Mouse (Mus musculus) ES-E14 (cell line): ENCODE measurements around the gene Vps26a. TPM values are rescaled to one million over a fixed set of nuclear protein-coding genes. Genes with fewer than 3 reads are reported as not detected.

Source experiments
- DNase-seq: peaks from one replicate; pipeline ENCODE4 v3.0.0-alpha.2; 2013; ENCODE audit warnings: low read depth, low spot score
- H3K27ac ChIP-seq: 2 replicates; pipeline ENCODE4 v1.5.1; 2012; ENCODE audit warnings: low read depth, mild to moderate bottlenecking, low read length, moderate library complexity, mixed read lengths; ENCODE audit not compliant: poor library complexity, insufficient read depth, severe bottlenecking
- H3K36me3 ChIP-seq: 2 replicates; pipeline ENCODE4 v1.6.1; 2012; ENCODE audit warnings: mild to moderate bottlenecking, low read length, moderate library complexity, mixed read lengths; ENCODE audit not compliant: control insufficient read depth, poor library complexity, insufficient read depth, severe bottlenecking
- H3K4me1 ChIP-seq, 2 experiments: fragments of 150-350 bp in 1 of 2; sonication (generic) in 1 of 2; 2 replicates each; pipeline ENCODE4 v1.6.1; 2012; ENCODE audit warnings: low read length in 2 of 2, mild to moderate bottlenecking in 1 of 2, mixed read lengths in 1 of 2; ENCODE audit not compliant: control insufficient read depth in 2 of 2, insufficient read depth in 2 of 2, poor library complexity in 1 of 2
- H3K4me3 ChIP-seq, 2 experiments: fragments of 150-350 bp in 1 of 2; sonication (generic) in 1 of 2; 2 replicates each; pipeline ENCODE4 v1.5.1; 2012; ENCODE audit warnings: low read length in 2 of 2, low read depth in 1 of 2, mild to moderate bottlenecking in 1 of 2, mixed read lengths in 1 of 2; ENCODE audit not compliant: insufficient read depth in 1 of 2, poor library complexity in 1 of 2, severe bottlenecking in 1 of 2
- H3K9ac ChIP-seq: 2 replicates; pipeline ENCODE4 v1.6.1; 2012; ENCODE audit warnings: low read depth, mild to moderate bottlenecking, low read length, mixed read lengths; ENCODE audit not compliant: poor library complexity, insufficient read depth, severe bottlenecking
- H3K9me3 ChIP-seq: fragments of 150-350 bp; sonication (generic); 2 replicates; pipeline ENCODE4 v1.6.1; 2012; ENCODE audit warnings: low read depth, mild to moderate bottlenecking, low read length; ENCODE audit not compliant: control insufficient read depth, insufficient read depth
- CHD2 ChIP-seq: IDR thresholded peaks from 2 replicates; pipeline ENCODE4 v1.6.1; 2014; ENCODE audit warnings: mild to moderate bottlenecking, low read depth, low read length, inconsistent platforms
- HCFC1 ChIP-seq: IDR thresholded peaks from 2 replicates; pipeline ENCODE4 v1.6.1; 2012; ENCODE audit warnings: low read length, inconsistent platforms, borderline replicate concordance; ENCODE audit not compliant: insufficient read depth
- MAFK ChIP-seq: IDR thresholded peaks from 2 replicates; pipeline ENCODE4 v1.6.1; 2014; ENCODE audit warnings: mild to moderate bottlenecking, low read depth, low read length, inconsistent platforms; ENCODE audit not compliant: insufficient read depth
- ZC3H11A ChIP-seq: IDR thresholded peaks from 2 replicates; pipeline ENCODE4 v1.6.1; 2012; ENCODE audit warnings: low read depth, mild to moderate bottlenecking, inconsistent platforms, low read length, borderline replicate concordance
- ZNF384 ChIP-seq: IDR thresholded peaks from 2 replicates; pipeline ENCODE4 v1.6.1; 2012; ENCODE audit warnings: low read depth, low read length, inconsistent platforms
- in situ Hi-C, 2 experiments: fragments of 600-800 bp; cut with MboI; formaldehyde crosslinking; loops; one replicate each; pipeline ENCODE4 v1.15.1; 2025; ENCODE audit warnings: low sequenced_read_pairs in 2 of 2, inconsistent platforms in 1 of 2; ENCODE audit not compliant: unreplicated experiment in 2 of 2
- total RNA-seq: library from RNA; depleted of rRNA; stranded (reverse); fragments of 300-350 nt; gene quantifications from 2 replicates; pipeline ENCODE4 v1.2.3, GENCODE M21; 2012

The Vps26a gene
- total RNA-seq, 1 experiment: 32.1 TPM

DNA sequence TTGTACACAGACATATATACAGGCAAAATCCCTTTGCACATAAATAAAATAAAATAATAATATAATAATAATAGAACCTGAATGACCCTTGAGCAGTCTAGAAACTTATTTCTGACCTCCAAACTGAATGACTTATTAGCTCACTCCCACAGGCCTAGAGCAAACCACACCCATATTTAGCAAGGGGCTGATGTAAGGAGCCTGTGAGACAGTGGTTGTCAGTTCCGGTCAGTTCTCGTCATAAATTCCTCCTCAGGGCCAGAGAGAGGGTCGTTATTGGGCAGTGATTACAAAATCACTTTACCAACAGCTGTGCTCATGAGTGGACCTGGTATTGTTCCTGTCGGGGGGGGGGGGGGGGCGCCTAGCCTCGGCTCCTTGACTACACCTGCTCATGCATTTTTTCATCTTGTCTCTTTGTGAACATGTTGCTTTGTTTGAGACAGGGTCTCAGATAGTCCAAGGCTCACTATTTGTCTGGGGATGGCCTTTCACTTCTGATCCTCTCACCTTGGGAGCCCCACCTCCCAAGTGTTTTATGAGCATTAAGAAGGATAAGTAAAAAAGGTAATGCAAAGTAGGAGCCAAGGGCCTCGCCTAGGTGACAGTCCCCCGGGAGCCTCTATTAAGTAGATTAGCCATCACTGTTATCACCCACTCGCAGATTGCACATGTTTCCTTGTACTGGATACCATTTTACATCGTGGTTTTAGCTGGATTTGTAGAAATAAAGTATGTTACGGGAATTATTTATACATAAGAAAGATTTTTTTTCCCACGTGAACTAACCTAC is 17.4 kb upstream of the Vps26a start:
- Histone ChIP-seq H3K27ac (no peak overlapping the region), H3K4me3 (no peak overlapping the region), H3K4me1 (peaks cover 0 to 4% of the 10 kb centered on the region in 2 experiments; a peak in 2 of 4 replicates), H3K9me3 (no peaks in the 10 kb centered on the region), H3K9ac (no peak overlapping the region), H3K36me3 (no peaks in the 10 kb centered on the region)
- no peak for TF ChIP-seq ZNF384
- TF ChIP-seq HCFC1: no peak
- TF ChIP-seq CHD2: no peak
- no peak for TF ChIP-seq MAFK
- TF ChIP-seq ZC3H11A: no peak
- DNase-seq: no peak
- in situ Hi-C loops: no loop called here

- H3K4me1 ChIP-seq: peaks cover 0 to 2% of the 10 kb centered on the region in 2 experiments; a peak in 2 of 4 replicates
- in situ Hi-C loops: no loop called here
- no peak overlapping the region for H3K9ac ChIP-seq
- TF ChIP-seq ZC3H11A (no peak), MAFK (no peak), HCFC1 (no peak), ZNF384 (no peak), CHD2 (no peak)
- DNase-seq: no peak
- no peak overlapping the region for H3K27ac ChIP-seq
- H3K36me3 ChIP-seq: no peaks in the 10 kb centered on the region
- H3K4me3 ChIP-seq: no peak overlapping the region
- no peaks in the 10 kb centered on the region for H3K9me3 ChIP-seq
Measured at GRCm38 (mm10) chr10:62503353-62503752, 16.7 kb upstream of the Vps26a start.

DNA sequence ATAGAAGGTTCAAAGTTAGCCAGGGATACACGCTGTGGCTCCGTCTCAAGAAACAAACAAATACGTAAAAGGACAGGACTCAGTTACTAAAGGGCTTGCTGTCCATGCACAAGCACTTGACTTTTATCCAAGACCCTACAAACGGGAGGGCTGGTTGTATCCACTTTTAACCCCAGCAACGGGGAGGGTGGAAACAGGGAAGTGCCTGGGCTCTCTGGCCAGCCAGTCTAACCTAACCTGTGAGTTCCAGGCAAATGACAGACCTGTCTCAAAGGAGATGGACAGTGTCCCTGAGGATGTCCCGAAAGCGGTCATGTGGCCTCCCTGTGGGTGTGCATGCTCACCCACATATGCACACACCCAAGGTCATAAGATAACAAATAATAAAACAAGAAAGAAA is 15.3 kb upstream of the Vps26a start:
- no peaks in the 10 kb centered on the region for H3K4me1 ChIP-seq
- no peaks in the 10 kb centered on the region for H3K36me3 ChIP-seq
- H3K9me3 ChIP-seq: no peaks in the 10 kb centered on the region
- no peak overlapping the region for H3K9ac ChIP-seq
- TF ChIP-seq MAFK (no peak), ZNF384 (no peak), HCFC1 (no peak), CHD2 (no peak), ZC3H11A (no peak)
- DNase-seq: no peak
- H3K4me3 ChIP-seq: no peak overlapping the region
- in situ Hi-C loops: no loop called here
- H3K27ac ChIP-seq: no peak overlapping the region

- Histone ChIP-seq H3K36me3 (no peaks in the 10 kb centered on the region), H3K4me1 (no peaks in the 10 kb centered on the region), H3K4me3 (no peak overlapping the region), H3K9ac (no peak overlapping the region), H3K9me3 (no peaks in the 10 kb centered on the region), H3K27ac (no peak overlapping the region)
- DNase-seq: no peak
- no peak for TF ChIP-seq ZC3H11A
- no peak for TF ChIP-seq MAFK
- no peak for TF ChIP-seq ZNF384
- no peak for TF ChIP-seq CHD2
- TF ChIP-seq HCFC1: no peak
- in situ Hi-C loops: no loop called here
Measured at GRCm38 (mm10) chr10:62500916-62501615, 14.5 kb upstream of the Vps26a start.
